Mouse (Mus musculus) limb, embryonic 15.5 days (tissue): ENCODE data around the gene Ankdd1b. TPM values are rescaled to one million over a fixed set of nuclear protein-coding genes. Genes with fewer than 3 reads are reported as not detected.

Experiments used
- ATAC-seq: fragments of 200-750 bp; cut with Nextera tagmentation; 2 replicates; pipeline ENCODE4 v1.8.0; 2017; ENCODE audit warnings: low read depth, moderate TSS enrichment; ENCODE audit not compliant: insufficient number of reproducible peaks, low FRiP score, low TSS enrichment
- H3K27ac ChIP-seq: fragments of 300-500 bp; sonication (generic); 2 replicates; pipeline ENCODE4 v1.5.1; 2015; ENCODE audit warnings: moderate library complexity, mild to moderate bottlenecking, inconsistent platforms
- H3K27me3 ChIP-seq: fragments of 300-500 bp; sonication (generic); 2 replicates; pipeline ENCODE4 v1.6.1; 2015; ENCODE audit warnings: inconsistent platforms
- H3K36me3 ChIP-seq: fragments of 300-500 bp; sonication (generic); 2 replicates; pipeline ENCODE4 v1.6.1; 2015; ENCODE audit warnings: inconsistent platforms
- H3K4me1 ChIP-seq: fragments of 300-500 bp; sonication (generic); 2 replicates; pipeline ENCODE4 v1.6.1; 2015; ENCODE audit warnings: inconsistent platforms
- H3K4me2 ChIP-seq: fragments of 300-500 bp; sonication (generic); 2 replicates; pipeline ENCODE4 v1.6.1; 2015; ENCODE audit warnings: mild to moderate bottlenecking, inconsistent platforms
- H3K4me3 ChIP-seq: fragments of 300-500 bp; sonication (generic); 2 replicates; pipeline ENCODE4 v1.5.1; 2015; ENCODE audit warnings: mild to moderate bottlenecking, inconsistent platforms
- H3K9ac ChIP-seq: fragments of 300-500 bp; sonication (generic); 2 replicates; pipeline ENCODE4 v1.6.1; 2015; ENCODE audit warnings: inconsistent platforms
- H3K9me3 ChIP-seq: fragments of 300-500 bp; sonication (generic); 2 replicates; pipeline ENCODE4 v1.6.1; 2016; ENCODE audit warnings: inconsistent platforms
- WGBS: fragments of 180-500 bp; shearing (Covaris S2); methylation state at CpG from one replicate; pipeline ENCODE4 v1.1.7; 2015; 5-methylcytosine and 5-hydroxymethylcytosine counted together
- polyA plus RNA-seq: library from polyadenylated mRNA; unstranded; fragments of >200 nt; fragmentation: Nextera tagmentation; extraction: Ambion mirVana; gene quantifications from 2 replicates; pipeline ENCODE4 v1.2.1, GENCODE M21; 2015

Ankdd1b gene
- 0.10 and 0.71 TPM in 2 replicates for polyA plus RNA-seq

- Histone ChIP-seq H3K36me3 (no peaks in the 10 kb centered on the region), H3K4me1 (peaks cover 3% of the 10 kb centered on the region; the same call in 1 of the 2 replicates), H3K9ac (no peak within 1 kb of the TSS), H3K4me3 (no peak within 1 kb of the TSS), H3K27ac (no peak within 1 kb of the TSS), H3K4me2 (no peak within 1 kb of the TSS), H3K9me3 (no peaks in the 10 kb centered on the region), H3K27me3 (no peaks in the 10 kb centered on the region)
- 80% methylated on average over 14 of the region's 14 CpGs for WGBS
- ATAC-seq = no peak
These were observed at the start of gene Ankdd1b for GRCm38 (mm10) chr13:96470957-96471356. Gene Ankdd1b (minus strand): TSS chr13:96471198.

- H3K9me3 ChIP-seq = no peaks in the 10 kb centered on the region
- 78% methylated on average over 2 of the region's 2 CpGs for WGBS
- no peak overlapping the region for H3K4me3 ChIP-seq
- H3K27me3 ChIP-seq = no peaks in the 10 kb centered on the region
- H3K4me1 ChIP-seq = no peaks in the 10 kb centered on the region
- ATAC-seq = no peak
- H3K9ac ChIP-seq = no peak overlapping the region
- no peak overlapping the region for H3K27ac ChIP-seq
- no peak overlapping the region for H3K4me2 ChIP-seq
- H3K36me3 ChIP-seq = peaks cover 10% of the 10 kb centered on the region; the same call in 1 of the 2 replicates
These were observed 46.3 kb upstream of the Ankdd1b start for GRCm38 (mm10) chr13:96517335-96517734.

GRCm38 (mm10) chr13:96516249-96516648 lies 45.3 kb upstream of the Ankdd1b start:
- no peaks in the 10 kb centered on the region for H3K4me1 ChIP-seq
- no peak for ATAC-seq
- H3K9me3 ChIP-seq = no peaks in the 10 kb centered on the region
- 79% methylated on average over 9 of the region's 9 CpGs for WGBS
- H3K36me3 ChIP-seq = peaks cover 10% of the 10 kb centered on the region; the same call in 1 of the 2 replicates
- no peak overlapping the region for H3K9ac ChIP-seq
- H3K4me2 ChIP-seq = no peak overlapping the region
- H3K27me3 ChIP-seq = no peaks in the 10 kb centered on the region
- no peak overlapping the region for H3K27ac ChIP-seq
- H3K4me3 ChIP-seq = no peak overlapping the region

GRCm38 (mm10) chr13:96514154-96514942 lies 43.4 kb upstream of the Ankdd1b start:
- 74% methylated on average over 5 of the region's 5 CpGs for WGBS
- Histone ChIP-seq H3K36me3 (peaks cover 10% of the 10 kb centered on the region; the same call in 1 of the 2 replicates), H3K4me3 (no peak overlapping the region), H3K9me3 (no peaks in the 10 kb centered on the region), H3K4me2 (no peak overlapping the region), H3K4me1 (no peaks in the 10 kb centered on the region), H3K9ac (no peak overlapping the region), H3K27me3 (no peaks in the 10 kb centered on the region), H3K27ac (no peak overlapping the region)
- no peak for ATAC-seq

GRCm38 (mm10) chr13:96511893-96512292 lies 40.9 kb upstream of the Ankdd1b start:
- H3K4me3 ChIP-seq = no peak overlapping the region
- no peak overlapping the region for H3K27ac ChIP-seq
- no peaks in the 10 kb centered on the region for H3K4me1 ChIP-seq
- no peak overlapping the region for H3K9ac ChIP-seq
- H3K9me3 ChIP-seq = no peaks in the 10 kb centered on the region
- peaks cover 10% of the 10 kb centered on the region; the same call in 1 of the 2 replicates for H3K36me3 ChIP-seq
- ATAC-seq = peak; percentile 19; the same call in 1 of the 2 replicates
- H3K27me3 ChIP-seq = no peaks in the 10 kb centered on the region
- WGBS = 34% methylated on average over 5 of the region's 5 CpGs
- no peak overlapping the region for H3K4me2 ChIP-seq

GRCm38 (mm10) chr13:96511262-96511661 lies 40.3 kb upstream of the Ankdd1b start:
- no peak overlapping the region for H3K9ac ChIP-seq
- H3K36me3 ChIP-seq = peaks cover 4% of the 10 kb centered on the region; the same call in 1 of the 2 replicates
- WGBS = 66% methylated on average over 1 of the region's 1 CpGs
- no peak overlapping the region for H3K27ac ChIP-seq
- no peak overlapping the region for H3K4me3 ChIP-seq
- H3K4me1 ChIP-seq = no peaks in the 10 kb centered on the region
- H3K4me2 ChIP-seq = no peak overlapping the region
- H3K27me3 ChIP-seq = no peaks in the 10 kb centered on the region
- H3K9me3 ChIP-seq = no peaks in the 10 kb centered on the region
- ATAC-seq = no peak

GRCm38 (mm10) chr13:96510635-96511034 lies 39.6 kb upstream of the Ankdd1b start:
- WGBS = 65% methylated on average over 13 of the region's 13 CpGs
- no peak overlapping the region for H3K27ac ChIP-seq
- no peak overlapping the region for H3K9ac ChIP-seq
- no peaks in the 10 kb centered on the region for H3K4me1 ChIP-seq
- ATAC-seq = no peak
- no peak overlapping the region for H3K4me2 ChIP-seq
- no peaks in the 10 kb centered on the region for H3K27me3 ChIP-seq
- H3K4me3 ChIP-seq = no peak overlapping the region
- no peaks in the 10 kb centered on the region for H3K9me3 ChIP-seq
- peaks cover 2% of the 10 kb centered on the region; the same call in 1 of the 2 replicates for H3K36me3 ChIP-seq

GRCm38 (mm10) chr13:96507541-96507940 lies 36.5 kb upstream of the Ankdd1b start:
- Histone ChIP-seq H3K4me1 (no peaks in the 10 kb centered on the region), H3K36me3 (peaks cover 3% of the 10 kb centered on the region; the same call in 1 of the 2 replicates), H3K4me2 (no peak overlapping the region), H3K4me3 (no peak overlapping the region), H3K9me3 (no peaks in the 10 kb centered on the region), H3K27me3 (no peaks in the 10 kb centered on the region), H3K9ac (no peak overlapping the region), H3K27ac (no peak overlapping the region)
- 81% methylated on average over 4 of the region's 4 CpGs for WGBS
- ATAC-seq = no peak

GRCm38 (mm10) chr13:96506313-96506712 lies 35.3 kb upstream of the Ankdd1b start:
- no peaks in the 10 kb centered on the region for H3K27me3 ChIP-seq
- H3K9me3 ChIP-seq = no peaks in the 10 kb centered on the region
- H3K36me3 ChIP-seq = peaks cover 3% of the 10 kb centered on the region; the same call in 1 of the 2 replicates
- no peak for ATAC-seq
- no peak overlapping the region for H3K4me2 ChIP-seq
- H3K4me3 ChIP-seq = no peak overlapping the region
- no peak overlapping the region for H3K27ac ChIP-seq
- WGBS = 72% methylated on average over 6 of the region's 6 CpGs
- H3K4me1 ChIP-seq = no peaks in the 10 kb centered on the region
- H3K9ac ChIP-seq = no peak overlapping the region

- Histone ChIP-seq H3K9me3 (no peaks in the 10 kb centered on the region), H3K27me3 (no peaks in the 10 kb centered on the region), H3K4me1 (no peaks in the 10 kb centered on the region), H3K27ac (no peak overlapping the region), H3K9ac (no peak overlapping the region), H3K4me3 (no peak overlapping the region), H3K4me2 (no peak overlapping the region), H3K36me3 (peaks cover 6% of the 10 kb centered on the region)
- ATAC-seq = no peak
- WGBS = 81% methylated on average over 4 of the region's 4 CpGs
These were observed 34.7 kb upstream of the Ankdd1b start for GRCm38 (mm10) chr13:96505661-96506060.

GRCm38 (mm10) chr13:96499891-96500290 lies 28.9 kb upstream of the Ankdd1b start:
- Histone ChIP-seq H3K4me1 (no peaks in the 10 kb centered on the region), H3K4me2 (no peak overlapping the region), H3K4me3 (no peak overlapping the region), H3K27ac (no peak overlapping the region), H3K36me3 (peaks cover 14% of the 10 kb centered on the region), H3K9ac (no peak overlapping the region), H3K9me3 (no peaks in the 10 kb centered on the region), H3K27me3 (no peaks in the 10 kb centered on the region)
- 80% methylated on average over 2 of the region's 2 CpGs for WGBS
- ATAC-seq = no peak

GRCm38 (mm10) chr13:96496630-96497029 lies 25.6 kb upstream of the Ankdd1b start:
- H3K9me3 ChIP-seq = no peaks in the 10 kb centered on the region
- WGBS = 73% methylated on average over 8 of the region's 8 CpGs
- ATAC-seq = no peak
- peaks cover 11% of the 10 kb centered on the region for H3K36me3 ChIP-seq
- no peak overlapping the region for H3K4me3 ChIP-seq
- no peak overlapping the region for H3K9ac ChIP-seq
- H3K27ac ChIP-seq = no peak overlapping the region
- H3K4me1 ChIP-seq = no peaks in the 10 kb centered on the region
- no peak overlapping the region for H3K4me2 ChIP-seq
- no peaks in the 10 kb centered on the region for H3K27me3 ChIP-seq
